Mouse (Mus musculus): ENCODE data around the gene Kazn. TPM values are rescaled to one million over a fixed set of nuclear protein-coding genes. Genes with fewer than 3 reads are reported as not detected.

Gene Kazn
- polyA plus RNA-seq, 1 experiment = 80.2 TPM

- H3K27ac ChIP-seq (ENCODE audit: insufficient read depth, low read length) = no peak overlapping the region
- no peak overlapping the region for H3K9ac ChIP-seq (ENCODE audit: low read depth, poor library complexity, severe bottlenecking)
- TF ChIP-seq EP300 (IDR thresholded peaks at IDR 0.05; ENCODE audit: insufficient read depth, low read depth, low read length) (no peak), CTCF (IDR thresholded peaks at IDR 0.05; ENCODE audit: low read depth, low read length) (no peak), POLR2A (IDR thresholded peaks at IDR 0.05; ENCODE audit: insufficient read depth, low read length) (no peak)
Observed at GRCm38 (mm10) chr4:142261725-142262124, 22.5 kb upstream of the Kazn start.

GRCm38 (mm10) chr4:142258730-142259129 lies 19.5 kb upstream of the Kazn start:
- no peak overlapping the region for H3K9ac ChIP-seq (ENCODE audit: low read depth, poor library complexity, severe bottlenecking)
- H3K36me3 ChIP-seq (ENCODE audit: control insufficient read depth, insufficient read depth, low read length, poor library complexity, severe bottlenecking) = no peaks in the 10 kb centered on the region
- H3K27me3 ChIP-seq (ENCODE audit: control insufficient read depth, insufficient read depth, low read length, poor library complexity, severe bottlenecking) = no peaks in the 10 kb centered on the region
- H3K4me3 ChIP-seq (ENCODE audit: low read depth, low read length) = no peak overlapping the region
- no peak overlapping the region for H3K27ac ChIP-seq (ENCODE audit: insufficient read depth, low read length)
- TF ChIP-seq CTCF (IDR thresholded peaks at IDR 0.05; ENCODE audit: low read depth, low read length) (no peak), POLR2A (IDR thresholded peaks at IDR 0.05; ENCODE audit: insufficient read depth, low read length) (no peak), EP300 (IDR thresholded peaks at IDR 0.05; ENCODE audit: insufficient read depth, low read depth, low read length) (no peak)
- no peaks in the 10 kb centered on the region for H3K9me3 ChIP-seq (replicated peaks; ENCODE audit: control insufficient read depth, insufficient read depth, low read length, poor library complexity, severe bottlenecking)
- H3K4me1 ChIP-seq (ENCODE audit: control insufficient read depth, insufficient read depth, low read length) = no peaks in the 10 kb centered on the region

More at GRCm38 (mm10) chr4:142261725-142262124, 22.5 kb upstream of the Kazn start:
- no peaks in the 10 kb centered on the region for H3K27me3 ChIP-seq (ENCODE audit: control insufficient read depth, insufficient read depth, low read length, poor library complexity, severe bottlenecking)
- H3K4me3 ChIP-seq (ENCODE audit: low read depth, low read length) = no peak overlapping the region
- no peaks in the 10 kb centered on the region for H3K4me1 ChIP-seq (ENCODE audit: control insufficient read depth, insufficient read depth, low read length)
- H3K9me3 ChIP-seq (replicated peaks; ENCODE audit: control insufficient read depth, insufficient read depth, low read length, poor library complexity, severe bottlenecking) = no peaks in the 10 kb centered on the region
- H3K36me3 ChIP-seq (ENCODE audit: control insufficient read depth, insufficient read depth, low read length, poor library complexity, severe bottlenecking) = no peaks in the 10 kb centered on the region

GRCm38 (mm10) chr4:142254088-142254487 lies 14.9 kb upstream of the Kazn start:
- Histone ChIP-seq H3K4me3 (ENCODE audit: low read depth, low read length) (no peak overlapping the region), H3K9ac (ENCODE audit: low read depth, poor library complexity, severe bottlenecking) (no peak overlapping the region), H3K27me3 (ENCODE audit: control insufficient read depth, insufficient read depth, low read length, poor library complexity, severe bottlenecking) (no peaks in the 10 kb centered on the region), H3K36me3 (ENCODE audit: control insufficient read depth, insufficient read depth, low read length, poor library complexity, severe bottlenecking) (no peaks in the 10 kb centered on the region), H3K4me1 (ENCODE audit: control insufficient read depth, insufficient read depth, low read length) (peaks cover 10% of the 10 kb centered on the region), H3K27ac (ENCODE audit: insufficient read depth, low read length) (no peak overlapping the region), H3K9me3 (replicated peaks; ENCODE audit: control insufficient read depth, insufficient read depth, low read length, poor library complexity, severe bottlenecking) (no peaks in the 10 kb centered on the region)
- no peak for TF ChIP-seq POLR2A (IDR thresholded peaks at IDR 0.05; ENCODE audit: insufficient read depth, low read length)
- peak; percentile 91 for TF ChIP-seq CTCF (IDR thresholded peaks at IDR 0.05; ENCODE audit: low read depth, low read length)

- Histone ChIP-seq H3K36me3 (ENCODE audit: control insufficient read depth, insufficient read depth, low read length, poor library complexity, severe bottlenecking) (no peaks in the 10 kb centered on the region), H3K27ac (ENCODE audit: insufficient read depth, low read length) (peak overlapping the region; percentile 52), H3K27me3 (ENCODE audit: control insufficient read depth, insufficient read depth, low read length, poor library complexity, severe bottlenecking) (no peaks in the 10 kb centered on the region), H3K4me3 (ENCODE audit: low read depth, low read length) (no peak overlapping the region), H3K9ac (ENCODE audit: low read depth, poor library complexity, severe bottlenecking) (no peak overlapping the region), H3K9me3 (replicated peaks; ENCODE audit: control insufficient read depth, insufficient read depth, low read length, poor library complexity, severe bottlenecking) (no peaks in the 10 kb centered on the region), H3K4me1 (ENCODE audit: control insufficient read depth, insufficient read depth, low read length) (peaks cover 10% of the 10 kb centered on the region)
- TF ChIP-seq EP300 (IDR thresholded peaks at IDR 0.05; ENCODE audit: insufficient read depth, low read depth, low read length) (no peak), POLR2A (IDR thresholded peaks at IDR 0.05; ENCODE audit: insufficient read depth, low read length) (no peak), CTCF (IDR thresholded peaks at IDR 0.05; ENCODE audit: low read depth, low read length) (no peak)
Observed at GRCm38 (mm10) chr4:142251471-142252354, 12.5 kb upstream of the Kazn start.

GRCm38 (mm10) chr4:142250054-142250453 lies 10.9 kb upstream of the Kazn start:
- H3K27me3 ChIP-seq (ENCODE audit: control insufficient read depth, insufficient read depth, low read length, poor library complexity, severe bottlenecking) = no peaks in the 10 kb centered on the region
- no peak overlapping the region for H3K9ac ChIP-seq (ENCODE audit: low read depth, poor library complexity, severe bottlenecking)
- peaks cover 10% of the 10 kb centered on the region for H3K4me1 ChIP-seq (ENCODE audit: control insufficient read depth, insufficient read depth, low read length)
- no peaks in the 10 kb centered on the region for H3K36me3 ChIP-seq (ENCODE audit: control insufficient read depth, insufficient read depth, low read length, poor library complexity, severe bottlenecking)
- no peaks in the 10 kb centered on the region for H3K9me3 ChIP-seq (replicated peaks; ENCODE audit: control insufficient read depth, insufficient read depth, low read length, poor library complexity, severe bottlenecking)
- no peak overlapping the region for H3K4me3 ChIP-seq (ENCODE audit: low read depth, low read length)
- TF ChIP-seq POLR2A (IDR thresholded peaks at IDR 0.05; ENCODE audit: insufficient read depth, low read length) = no peak
- TF ChIP-seq EP300 (IDR thresholded peaks at IDR 0.05; ENCODE audit: insufficient read depth, low read depth, low read length) = peak; percentile 91
- TF ChIP-seq CTCF (IDR thresholded peaks at IDR 0.05; ENCODE audit: low read depth, low read length) = no peak
- no peak overlapping the region for H3K27ac ChIP-seq (ENCODE audit: insufficient read depth, low read length)

- H3K4me3 ChIP-seq (ENCODE audit: low read depth, low read length) = no peak overlapping the region
- no peaks in the 10 kb centered on the region for H3K27me3 ChIP-seq (ENCODE audit: control insufficient read depth, insufficient read depth, low read length, poor library complexity, severe bottlenecking)
- no peaks in the 10 kb centered on the region for H3K9me3 ChIP-seq (replicated peaks; ENCODE audit: control insufficient read depth, insufficient read depth, low read length, poor library complexity, severe bottlenecking)
- H3K4me1 ChIP-seq (ENCODE audit: control insufficient read depth, insufficient read depth, low read length) = peaks cover 15% of the 10 kb centered on the region
- H3K36me3 ChIP-seq (ENCODE audit: control insufficient read depth, insufficient read depth, low read length, poor library complexity, severe bottlenecking) = no peaks in the 10 kb centered on the region
- H3K9ac ChIP-seq (ENCODE audit: low read depth, poor library complexity, severe bottlenecking) = no peak overlapping the region
- H3K27ac ChIP-seq (ENCODE audit: insufficient read depth, low read length) = no peak overlapping the region
- peak; percentile 71 for TF ChIP-seq CTCF (IDR thresholded peaks at IDR 0.05; ENCODE audit: low read depth, low read length)
- TF ChIP-seq POLR2A (IDR thresholded peaks at IDR 0.05; ENCODE audit: insufficient read depth, low read length) = no peak
Observed at GRCm38 (mm10) chr4:142249401-142249800, 10.2 kb upstream of the Kazn start.

All from ES-Bruce4 (cell line).